Mouse (Mus musculus) spleen, adult 2 months (tissue): ENCODE measurements around the gene Alcam. TPM values are rescaled to one million over a fixed set of nuclear protein-coding genes. Genes with fewer than 3 reads are reported as not detected.

Source experiments
- DNase-seq, 2 experiments: peaks; one replicate each; pipeline versions ENCODE4 v3.0.0 to v3.0.0-alpha.2; 2012 to 2021; ENCODE audit warnings: low spot score in 2 of 2, low read depth in 1 of 2
- H3K27ac ChIP-seq: fragments of 200-500 bp; 2 replicates; pipeline ENCODE4 v1.5.1; 2012; ENCODE audit warnings: low read length, inconsistent platforms; ENCODE audit not compliant: insufficient read depth
- H3K27me3 ChIP-seq: fragments of 200-500 bp; 2 replicates; pipeline ENCODE4 v1.6.1; 2012; ENCODE audit warnings: mild to moderate bottlenecking, moderate library complexity, low read length, inconsistent platforms; ENCODE audit not compliant: control insufficient read depth, insufficient read depth
- H3K36me3 ChIP-seq: fragments of 200-500 bp; 2 replicates; pipeline ENCODE4 v1.6.1; 2012; ENCODE audit warnings: mild to moderate bottlenecking, low read length, inconsistent platforms; ENCODE audit not compliant: control insufficient read depth, insufficient read depth
- H3K4me1 ChIP-seq: fragments of 200-500 bp; 2 replicates; pipeline ENCODE4 v1.6.1; 2011; ENCODE audit warnings: inconsistent platforms; ENCODE audit not compliant: control insufficient read depth, insufficient read depth, insufficient read length
- H3K4me3 ChIP-seq: fragments of 200-500 bp; 2 replicates; pipeline ENCODE4 v1.5.1; 2011; ENCODE audit warnings: mild to moderate bottlenecking, inconsistent platforms; ENCODE audit not compliant: insufficient read depth, insufficient read length; ENCODE audit errors: extremely low read depth
- CTCF ChIP-seq: fragments of 200-500 bp; IDR thresholded peaks from 2 replicates; pipeline ENCODE4 v1.5.1; 2011; ENCODE audit warnings: mild to moderate bottlenecking, inconsistent platforms; ENCODE audit not compliant: insufficient read depth, insufficient read length, insufficient replicate concordance; ENCODE audit errors: extremely low read depth
- POLR2A ChIP-seq: fragments of 200-500 bp; IDR thresholded peaks from 2 replicates; pipeline ENCODE4 v1.6.1; 2011; ENCODE audit warnings: low read depth, low read length, inconsistent platforms
- WGBS: fragments of 180-500 bp; shearing (Covaris S2); methylation state at CpG from one replicate; pipeline ENCODE4 v1.1.7; 2018; 5-methylcytosine and 5-hydroxymethylcytosine counted together
- polyA plus RNA-seq: library from polyadenylated mRNA; depleted of rRNA; stranded (reverse); fragments of >200 nt; gene quantifications from 2 replicates; pipeline ENCODE4 v1.2.3, GENCODE M21; 2012

The Alcam gene
- polyA plus RNA-seq, 1 experiment: 2.8 TPM

- no peaks in the 10 kb centered on the region for H3K36me3 ChIP-seq
- 77% methylated on average over 2 of the region's 2 CpGs for WGBS
- H3K27me3 ChIP-seq: no peaks in the 10 kb centered on the region
- no peak overlapping the region for H3K4me3 ChIP-seq
- no peak overlapping the region for H3K27ac ChIP-seq
- H3K4me1 ChIP-seq: peaks cover 4% of the 10 kb centered on the region
- TF ChIP-seq POLR2A (no peak), CTCF (no peak)
- DNase-seq: no peak
Observed at GRCm38 (mm10) chr16:52470881-52471280, 17.0 kb upstream of the Alcam start.

GRCm38 (mm10) chr16:52470226-52470625, 16.4 kb upstream of the Alcam start:
- 27% methylated on average over 3 of the region's 3 CpGs for WGBS
- H3K4me1 ChIP-seq: peaks cover 4% of the 10 kb centered on the region
- no peak overlapping the region for H3K4me3 ChIP-seq
- no peaks in the 10 kb centered on the region for H3K36me3 ChIP-seq
- no peaks in the 10 kb centered on the region for H3K27me3 ChIP-seq
- TF ChIP-seq CTCF (no peak), POLR2A (no peak)
- H3K27ac ChIP-seq: no peak overlapping the region
- DNase-seq: peak in 1 of 2 experiments; percentile 54

- no peaks in the 10 kb centered on the region for H3K36me3 ChIP-seq
- H3K4me1 ChIP-seq: peaks cover 4% of the 10 kb centered on the region
- TF ChIP-seq CTCF (no peak), POLR2A (no peak)
- 0 out of 2 replicates have a peak overlapping the region, but pooled peaks have one; percentile 27 for H3K27ac ChIP-seq
- no peaks in the 10 kb centered on the region for H3K27me3 ChIP-seq
- H3K4me3 ChIP-seq: no peak overlapping the region
- DNase-seq: peak in 1 of 2 experiments; percentile 32
Observed at GRCm38 (mm10) chr16:52468426-52468825, 14.6 kb upstream of the Alcam start.

DNA sequence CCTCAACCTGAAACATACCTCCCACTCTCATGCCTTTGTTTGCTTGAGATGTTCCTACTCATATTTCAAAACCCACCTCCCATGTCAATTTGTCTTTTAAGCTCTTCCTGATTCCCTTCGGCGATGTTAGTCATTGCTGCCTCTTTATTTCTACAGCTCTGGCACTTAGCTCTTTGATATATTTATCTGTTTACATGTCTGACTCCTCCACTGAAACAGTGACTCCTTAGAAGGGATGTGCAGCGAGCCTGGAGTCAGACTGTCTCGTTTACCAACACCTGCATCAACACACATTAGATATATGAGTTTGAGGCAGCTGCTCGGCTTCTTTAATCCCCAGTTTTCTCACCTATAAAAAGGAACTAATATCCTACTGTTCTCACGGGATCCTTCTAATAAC, 12.9 kb upstream of the Alcam start:
- Histone ChIP-seq H3K4me1 (peaks cover 4% of the 10 kb centered on the region), H3K27me3 (no peaks in the 10 kb centered on the region), H3K27ac (no peak overlapping the region), H3K4me3 (no peak overlapping the region), H3K36me3 (no peaks in the 10 kb centered on the region)
- DNase-seq: no peak
- TF ChIP-seq POLR2A (no peak), CTCF (no peak)
- 90% methylated on average over 6 of the region's 6 CpGs for WGBS

DNA sequence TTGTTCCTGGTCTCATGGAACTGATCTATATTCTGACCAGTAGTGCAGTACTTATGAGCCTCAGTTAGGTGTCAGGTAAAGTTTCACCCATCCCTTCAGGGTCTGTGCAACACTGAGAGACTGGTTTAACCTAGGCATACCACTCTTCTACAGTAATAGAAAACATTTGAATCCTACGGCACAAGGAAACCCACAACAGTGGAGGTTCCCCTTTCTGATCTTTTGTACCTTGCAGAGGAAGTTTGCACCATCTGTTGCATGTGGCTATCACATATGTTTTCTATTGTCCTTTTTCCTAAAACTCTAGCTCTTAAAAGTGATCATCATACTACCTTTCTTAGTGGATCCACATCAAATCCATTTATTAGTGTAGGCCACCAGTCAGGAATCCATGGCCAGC, 10.7 kb upstream of the Alcam start:
- WGBS: 9% methylated on average over 1 of the region's 1 CpGs
- Histone ChIP-seq H3K27me3 (no peaks in the 10 kb centered on the region), H3K27ac (no peak overlapping the region), H3K4me3 (no peak overlapping the region), H3K36me3 (no peaks in the 10 kb centered on the region), H3K4me1 (peaks cover 3% of the 10 kb centered on the region; the same call in 1 of the 2 replicates)
- DNase-seq: no peak
- TF ChIP-seq POLR2A (no peak), CTCF (no peak)

- Histone ChIP-seq H3K4me1 (peaks cover 2% of the 10 kb centered on the region; the same call in 1 of the 2 replicates), H3K36me3 (no peaks in the 10 kb centered on the region), H3K27me3 (no peaks in the 10 kb centered on the region), H3K4me3 (peak overlapping the region; percentile 74), H3K27ac (0 out of 2 replicates have a peak overlapping the region, but pooled peaks have one; percentile 20)
- TF ChIP-seq CTCF (peak; percentile 87; the same call in 1 of the 2 replicates), POLR2A (no peak)
- DNase-seq: peak; percentile 83 to 92
- WGBS: under 1% methylated on average over 46 of the region's 55 CpGs
Observed at GRCm38 (mm10) chr16:52452862-52453715, 785 bp downstream of the Alcam start.

- Histone ChIP-seq H3K27ac (no peak overlapping the region), H3K27me3 (no peaks in the 10 kb centered on the region), H3K4me1 (peaks cover 2% of the 10 kb centered on the region; the same call in 1 of the 2 replicates), H3K4me3 (peak overlapping the region; percentile 74), H3K36me3 (no peaks in the 10 kb centered on the region)
- WGBS: under 1% methylated on average over 26 of the region's 26 CpGs
- TF ChIP-seq CTCF (no peak), POLR2A (no peak)
- peak in 1 of 2 experiments; percentile 17 for DNase-seq
Observed at GRCm38 (mm10) chr16:52452477-52452831, 1.4 kb downstream of the Alcam start.
